Mouse (Mus musculus): Measurements from ENCODE around the gene Rnf13. TPM values are rescaled to one million over a fixed set of nuclear protein-coding genes. Genes with fewer than 3 reads are reported as not detected.

Rnf13 gene
- polyA plus RNA-seq, 1 experiment from 2014 or later = 77.0 TPM

GRCm38 (mm10) chr3:57847760-57848185 lies 111.9 kb downstream of the Rnf13 start, which contains the start of gene Pfn2:
Gene Pfn2 (minus strand): TSS chr3:57848079.
- peak; percentile 86 for ATAC-seq
- whole genome bisulfite sequencing = 0% methylated on average over 45 of the region's 52 CpGs

GRCm38 (mm10) chr3:57882945-57883344 lies 147.1 kb downstream of the Rnf13 start:
- Histone ChIP-seq H3K9me3 (no peaks in the 10 kb centered on the region), H3K27me3 (replicated peaks) (no peaks in the 10 kb centered on the region), H3K4me1 (replicated peaks) (no peaks in the 10 kb centered on the region), H3K4me3 (replicated peaks) (no peak overlapping the region), H3K9ac (no peak overlapping the region), H3K27ac (no peak overlapping the region), H3K36me3 (no peaks in the 10 kb centered on the region), H3K4me2 (replicated peaks) (no peak overlapping the region)
- no peak for ATAC-seq
- 85% methylated on average over 3 of the region's 3 CpGs for WGBS

More at GRCm38 (mm10) chr3:57847760-57848185, 111.9 kb downstream of the Rnf13 start, which contains the start of gene Pfn2:
- peak within 1 kb of the TSS; percentile 72 for H3K9ac ChIP-seq
- peak within 1 kb of the TSS; percentile 91 for H3K4me2 ChIP-seq (replicated peaks)
- H3K27me3 ChIP-seq (replicated peaks) = no peaks in the 10 kb centered on the region
- H3K36me3 ChIP-seq = 0 out of 2 replicates have a peak, but pooled peaks cover 2% of the 10 kb centered on the region
- no peaks in the 10 kb centered on the region for H3K4me1 ChIP-seq (replicated peaks)
- H3K9me3 ChIP-seq = no peaks in the 10 kb centered on the region
- H3K27ac ChIP-seq = peak within 1 kb of the TSS; percentile 92
- H3K4me3 ChIP-seq (replicated peaks) = peak within 1 kb of the TSS; percentile 92

Other genes starting within 250 kb of the Rnf13 start
- gene Wwtr1, start 160.2 kb upstream of the Rnf13 start, polyA plus RNA-seq (2015; fragmentation: Nextera tagmentation; extraction: Ambion mirVana) = 15.1 and 16.3 TPM in 2 replicates
- 66.1 and 79.6 TPM in 2 replicates for gene Commd2, start 84.3 kb upstream of the Rnf13 start, polyA plus RNA-seq (2015; fragmentation: Nextera tagmentation; extraction: Ambion mirVana)
- 0.06 and 0.10 TPM in 2 replicates for gene Ankub1, start 43.3 kb upstream of the Rnf13 start, polyA plus RNA-seq (2015; fragmentation: Nextera tagmentation; extraction: Ambion mirVana)
- 75.2 and 85.1 TPM in 2 replicates for gene Pfn2, start 112.0 kb downstream of the Rnf13 start, polyA plus RNA-seq (2015; fragmentation: Nextera tagmentation; extraction: Ambion mirVana)